Mouse (Mus musculus): ENCODE results near the gene Znrf2. TPM values are rescaled to one million over a fixed set of nuclear protein-coding genes. Genes with fewer than 3 reads are reported as not detected.

Znrf2 gene
- total and polyA plus RNA-seq, 3 experiments: 20.3 to 49.4 (median 39.5) TPM

GRCm38 (mm10) chr6:54788493-54788892, 28.2 kb upstream of the Znrf2 start:
- peaks cover 6% of the 10 kb centered on the region; the same call in 1 of the 2 replicates for H3K27me3 ChIP-seq (ENCODE audit: insufficient read depth, low read length)
- DNase-seq (ENCODE audit: low spot score) (no peak), ATAC-seq (ENCODE audit: extremely low read depth, insufficient number of reproducible peaks, low FRiP score, poor library complexity, severe bottlenecking) (no peak)
- H3K36me3 ChIP-seq (replicated peaks): no peaks in the 10 kb centered on the region
- H3K9me3 ChIP-seq (replicated peaks): no peaks in the 10 kb centered on the region
- TF ChIP-seq TAL1 (conservative IDR thresholded peaks at IDR 0.05; ENCODE audit: low read depth, low read length): no peak
- no peak for TF ChIP-seq CTCF (IDR thresholded peaks at IDR 0.05; ENCODE audit: low read depth, low read length)
- no peak for TF ChIP-seq POLR2AphosphoS5 (IDR thresholded peaks at IDR 0.05; ENCODE audit: insufficient replicate concordance, low read depth, low read length)
- no peak for TF ChIP-seq GATA1 (IDR thresholded peaks at IDR 0.05; ENCODE audit: borderline replicate concordance, low read length)
- no peak for TF ChIP-seq GATA2 (IDR thresholded peaks at IDR 0.05; ENCODE audit: borderline replicate concordance, low read depth, low read length)
- no peak overlapping the region for H3K4me3 ChIP-seq (ENCODE audit: low read depth, low read length)
- H3K4me1 ChIP-seq (ENCODE audit: insufficient read depth, low read depth, low read length): no peaks in the 10 kb centered on the region

DNA sequence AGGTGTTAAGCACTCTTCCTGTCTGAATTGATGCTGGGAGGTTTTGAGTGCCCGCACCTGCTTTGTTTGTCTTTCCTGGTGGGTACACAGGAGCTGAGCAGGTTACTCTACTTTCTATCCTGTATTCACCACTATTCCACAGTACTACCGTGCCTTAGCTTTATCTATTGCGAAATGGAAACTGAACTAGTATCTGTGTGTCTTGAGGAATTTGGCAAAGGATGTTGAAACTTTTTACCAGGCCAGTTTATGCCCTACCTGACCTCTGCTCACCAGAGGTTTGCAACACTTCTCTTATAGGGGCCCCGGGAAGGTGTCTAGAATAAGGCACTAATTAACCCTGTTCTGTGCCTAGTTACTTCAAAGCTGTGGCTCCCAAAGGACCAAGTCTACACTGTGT, 27.6 kb upstream of the Znrf2 start:
- Histone ChIP-seq H3K4me3 (ENCODE audit: low read depth, low read length) (no peak overlapping the region), H3K9me3 (replicated peaks) (no peaks in the 10 kb centered on the region), H3K27me3 (ENCODE audit: insufficient read depth, low read length) (peaks cover 6% of the 10 kb centered on the region; the same call in 1 of the 2 replicates), H3K4me1 (ENCODE audit: insufficient read depth, low read depth, low read length) (no peaks in the 10 kb centered on the region), H3K36me3 (replicated peaks) (no peaks in the 10 kb centered on the region)
- DNase-seq (ENCODE audit: low spot score) (no peak), ATAC-seq (ENCODE audit: extremely low read depth, insufficient number of reproducible peaks, low FRiP score, poor library complexity, severe bottlenecking) (no peak)
- TF ChIP-seq TAL1 (conservative IDR thresholded peaks at IDR 0.05; ENCODE audit: low read depth, low read length): no peak
- TF ChIP-seq POLR2AphosphoS5 (IDR thresholded peaks at IDR 0.05; ENCODE audit: insufficient replicate concordance, low read depth, low read length): no peak
- no peak for TF ChIP-seq GATA2 (IDR thresholded peaks at IDR 0.05; ENCODE audit: borderline replicate concordance, low read depth, low read length)
- no peak for TF ChIP-seq CTCF (IDR thresholded peaks at IDR 0.05; ENCODE audit: low read depth, low read length)
- no peak for TF ChIP-seq GATA1 (IDR thresholded peaks at IDR 0.05; ENCODE audit: borderline replicate concordance, low read length)

DNA sequence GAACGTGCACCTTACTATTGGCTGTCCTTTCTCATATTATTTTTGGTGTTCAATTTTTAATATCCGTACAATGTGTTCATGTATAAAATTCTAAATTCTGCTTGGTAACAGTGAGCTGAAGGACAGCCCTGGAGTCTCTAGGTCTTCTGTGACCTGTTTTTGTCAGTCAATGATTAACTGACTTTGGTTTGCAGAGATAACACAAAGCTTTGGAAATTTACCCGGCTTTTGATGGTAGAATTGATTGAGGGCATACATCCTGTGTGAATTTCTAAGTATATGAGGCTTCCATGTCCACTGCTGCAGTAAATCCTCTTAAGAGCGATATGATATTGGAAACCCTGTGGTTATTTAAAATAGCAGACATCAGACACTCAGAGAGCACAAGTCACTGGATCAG, 26.6 kb upstream of the Znrf2 start:
- Histone ChIP-seq H3K27me3 (ENCODE audit: insufficient read depth, low read length) (peaks cover 6% of the 10 kb centered on the region; the same call in 1 of the 2 replicates), H3K36me3 (replicated peaks) (no peaks in the 10 kb centered on the region), H3K4me1 (ENCODE audit: insufficient read depth, low read depth, low read length) (no peaks in the 10 kb centered on the region), H3K9me3 (replicated peaks) (no peaks in the 10 kb centered on the region), H3K4me3 (ENCODE audit: low read depth, low read length) (no peak overlapping the region)
- DNase-seq (ENCODE audit: low spot score): no peak
- TF ChIP-seq GATA1 (IDR thresholded peaks at IDR 0.05; ENCODE audit: borderline replicate concordance, low read length) (no peak), GATA2 (IDR thresholded peaks at IDR 0.05; ENCODE audit: borderline replicate concordance, low read depth, low read length) (no peak), POLR2AphosphoS5 (IDR thresholded peaks at IDR 0.05; ENCODE audit: insufficient replicate concordance, low read depth, low read length) (no peak), CTCF (IDR thresholded peaks at IDR 0.05; ENCODE audit: low read depth, low read length) (no peak), TAL1 (conservative IDR thresholded peaks at IDR 0.05; ENCODE audit: low read depth, low read length) (no peak)
- ATAC-seq (ENCODE audit: extremely low read depth, insufficient number of reproducible peaks, low FRiP score, poor library complexity, severe bottlenecking): no peak

DNA sequence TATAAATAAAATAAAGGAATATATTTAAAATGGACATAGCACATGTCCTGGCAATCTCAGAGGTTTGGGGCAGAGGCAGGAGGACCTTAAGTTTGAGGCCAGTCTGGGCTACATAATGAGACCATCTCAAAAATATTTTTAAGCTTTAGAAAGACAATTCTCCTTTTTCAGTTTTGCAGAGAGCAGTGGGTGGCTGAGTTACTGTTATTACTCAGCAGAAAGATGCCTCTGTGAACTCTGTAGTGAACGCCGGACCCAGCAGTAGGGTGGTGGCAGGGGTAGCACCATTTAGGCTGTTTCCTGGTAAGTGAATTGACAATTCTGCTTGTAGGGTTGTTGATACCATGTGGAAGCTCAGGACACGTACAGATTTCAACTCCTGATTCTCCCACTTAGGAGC, 22.9 kb upstream of the Znrf2 start:
- H3K9me3 ChIP-seq (replicated peaks): no peaks in the 10 kb centered on the region

DNA sequence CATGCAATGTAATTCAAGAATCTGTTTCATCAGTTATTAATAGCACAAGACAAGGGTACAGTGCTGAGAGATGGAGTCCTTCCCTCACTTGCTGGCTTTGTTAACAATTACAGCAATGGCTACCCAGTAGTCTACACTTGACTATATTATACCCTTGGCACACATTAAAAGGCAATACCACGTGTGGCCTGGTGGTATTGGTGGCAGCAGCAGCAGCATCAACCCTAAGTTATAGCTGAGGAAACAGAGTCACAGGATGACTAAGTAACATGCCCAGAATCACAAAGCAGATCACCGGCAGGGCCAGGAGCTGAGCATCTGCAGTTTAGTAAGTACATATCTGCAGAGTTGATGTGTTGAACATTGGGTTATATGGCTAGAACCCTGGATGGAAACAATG, 22.3 kb upstream of the Znrf2 start:
- Histone ChIP-seq H3K4me3 (ENCODE audit: low read depth, low read length) (no peak overlapping the region), H3K36me3 (replicated peaks) (no peaks in the 10 kb centered on the region), H3K9me3 (replicated peaks) (no peaks in the 10 kb centered on the region), H3K4me1 (ENCODE audit: insufficient read depth, low read depth, low read length) (no peaks in the 10 kb centered on the region), H3K27me3 (ENCODE audit: insufficient read depth, low read length) (0 out of 2 replicates have a peak, but pooled peaks cover 4% of the 10 kb centered on the region)
- ATAC-seq (ENCODE audit: extremely low read depth, insufficient number of reproducible peaks, low FRiP score, poor library complexity, severe bottlenecking) (peak; percentile 49), DNase-seq (ENCODE audit: low spot score) (no peak)
- TF ChIP-seq TAL1 (conservative IDR thresholded peaks at IDR 0.05; ENCODE audit: low read depth, low read length): no peak
- TF ChIP-seq POLR2AphosphoS5 (IDR thresholded peaks at IDR 0.05; ENCODE audit: insufficient replicate concordance, low read depth, low read length): no peak
- TF ChIP-seq GATA2 (IDR thresholded peaks at IDR 0.05; ENCODE audit: borderline replicate concordance, low read depth, low read length): no peak
- peak; percentile 43; the same call in 1 of the 2 replicates for TF ChIP-seq CTCF (IDR thresholded peaks at IDR 0.05; ENCODE audit: low read depth, low read length)
- TF ChIP-seq GATA1 (IDR thresholded peaks at IDR 0.05; ENCODE audit: borderline replicate concordance, low read length): no peak

More for the DNA sequence above, 22.9 kb upstream of the Znrf2 start:
- Histone ChIP-seq H3K27me3 (ENCODE audit: insufficient read depth, low read length) (0 out of 2 replicates have a peak, but pooled peaks cover 4% of the 10 kb centered on the region), H3K4me1 (ENCODE audit: insufficient read depth, low read depth, low read length) (no peaks in the 10 kb centered on the region), H3K36me3 (replicated peaks) (no peaks in the 10 kb centered on the region), H3K4me3 (ENCODE audit: low read depth, low read length) (no peak overlapping the region)
- ATAC-seq (ENCODE audit: extremely low read depth, insufficient number of reproducible peaks, low FRiP score, poor library complexity, severe bottlenecking) (no peak), DNase-seq (ENCODE audit: low spot score) (no peak)
- TF ChIP-seq CTCF (IDR thresholded peaks at IDR 0.05; ENCODE audit: low read depth, low read length) (no peak), POLR2AphosphoS5 (IDR thresholded peaks at IDR 0.05; ENCODE audit: insufficient replicate concordance, low read depth, low read length) (no peak), TAL1 (conservative IDR thresholded peaks at IDR 0.05; ENCODE audit: low read depth, low read length) (no peak), GATA1 (IDR thresholded peaks at IDR 0.05; ENCODE audit: borderline replicate concordance, low read length) (no peak), GATA2 (IDR thresholded peaks at IDR 0.05; ENCODE audit: borderline replicate concordance, low read depth, low read length) (no peak)

GRCm38 (mm10) chr6:54794991-54795390, 21.7 kb upstream of the Znrf2 start:
- no peak for ATAC-seq (ENCODE audit: extremely low read depth, insufficient number of reproducible peaks, low FRiP score, poor library complexity, severe bottlenecking)
- no peak overlapping the region for H3K4me3 ChIP-seq (ENCODE audit: low read depth, low read length)
- H3K27me3 ChIP-seq (ENCODE audit: insufficient read depth, low read length): 0 out of 2 replicates have a peak, but pooled peaks cover 4% of the 10 kb centered on the region
- TF ChIP-seq GATA2 (IDR thresholded peaks at IDR 0.05; ENCODE audit: borderline replicate concordance, low read depth, low read length) (no peak), CTCF (IDR thresholded peaks at IDR 0.05; ENCODE audit: low read depth, low read length) (no peak), POLR2AphosphoS5 (IDR thresholded peaks at IDR 0.05; ENCODE audit: insufficient replicate concordance, low read depth, low read length) (no peak), TAL1 (conservative IDR thresholded peaks at IDR 0.05; ENCODE audit: low read depth, low read length) (no peak), GATA1 (IDR thresholded peaks at IDR 0.05; ENCODE audit: borderline replicate concordance, low read length) (no peak)
- H3K4me1 ChIP-seq (ENCODE audit: insufficient read depth, low read depth, low read length): no peaks in the 10 kb centered on the region
- no peaks in the 10 kb centered on the region for H3K9me3 ChIP-seq (replicated peaks)
- no peaks in the 10 kb centered on the region for H3K36me3 ChIP-seq (replicated peaks)
- no peak for DNase-seq (ENCODE audit: low spot score)

All from G1E (cell line).